Mouse (Mus musculus) heart, embryonic 16.5 days (tissue): Measurements from ENCODE around the gene Rbks. TPM values are rescaled to one million over a fixed set of nuclear protein-coding genes. Genes with fewer than 3 reads are reported as not detected.
"Not testable (repeated sequence)": the region's sequence is repeated elsewhere in the genome, so short reads cannot be mapped to it uniquely, and the experiment has no call there.

Source experiments
- ATAC-seq: fragments of 200-750 bp; cut with Nextera tagmentation; replicated peaks from 2 replicates; pipeline ENCODE4 v1.8.0; 2017; ENCODE audit warnings: moderate number of reproducible peaks; ENCODE audit not compliant: insufficient read depth, low FRiP score; ENCODE audit errors: extremely low read depth
- H3K27ac ChIP-seq: fragments of 300-500 bp; sonication (generic); 2 replicates; pipeline ENCODE4 v1.5.1; 2014; ENCODE audit warnings: mild to moderate bottlenecking, low read length, control low read depth, moderate library complexity
- H3K27me3 ChIP-seq: fragments of 300-500 bp; sonication (generic); 2 replicates; pipeline ENCODE4 v1.6.1; 2014; ENCODE audit warnings: low read length, mixed read lengths; ENCODE audit not compliant: control insufficient read depth, insufficient read depth
- H3K36me3 ChIP-seq: fragments of 300-500 bp; sonication (generic); 2 replicates; pipeline ENCODE4 v1.6.1; 2014; ENCODE audit not compliant: control insufficient read depth, insufficient read depth
- H3K4me1 ChIP-seq: fragments of 300-500 bp; sonication (generic); 2 replicates; pipeline ENCODE4 v1.6.1; 2014; ENCODE audit warnings: low read length, mixed read lengths; ENCODE audit not compliant: control insufficient read depth, insufficient read depth
- H3K4me2 ChIP-seq: fragments of 300-500 bp; sonication (generic); 2 replicates; pipeline ENCODE4 v1.6.1; 2014; ENCODE audit warnings: low read depth, mild to moderate bottlenecking, control low read depth, low read length
- H3K4me3 ChIP-seq: fragments of 300-500 bp; sonication (generic); 2 replicates; pipeline ENCODE4 v1.5.1; 2014; ENCODE audit warnings: mild to moderate bottlenecking, control low read depth, low read length
- H3K9ac ChIP-seq: fragments of 300-500 bp; sonication (generic); 2 replicates; pipeline ENCODE4 v1.6.1; 2014; ENCODE audit warnings: low read length, control low read depth
- H3K9me3 ChIP-seq: fragments of 300-500 bp; sonication (generic); replicated peaks from 2 replicates; pipeline ENCODE4 v1.6.1; 2016; ENCODE audit warnings: low read length; ENCODE audit not compliant: control insufficient read depth
- WGBS: fragments of 180-500 bp; shearing (Covaris S2); extraction: QIAGEN DNeasy Blood & Tissue Kit; methylation state at CpG from one replicate; pipeline ENCODE4 v1.1.7; 2014; 5-methylcytosine and 5-hydroxymethylcytosine counted together
- polyA plus RNA-seq: library from polyadenylated mRNA; unstranded; fragments of >200 nt; fragmentation: Nextera tagmentation; extraction: Ambion mirVana; gene quantifications from 2 replicates; pipeline ENCODE4 v1.2.1, GENCODE M21; 2015

The Rbks gene
- polyA plus RNA-seq, 1 experiment from 2014 or later = 5.2 TPM

DNA sequence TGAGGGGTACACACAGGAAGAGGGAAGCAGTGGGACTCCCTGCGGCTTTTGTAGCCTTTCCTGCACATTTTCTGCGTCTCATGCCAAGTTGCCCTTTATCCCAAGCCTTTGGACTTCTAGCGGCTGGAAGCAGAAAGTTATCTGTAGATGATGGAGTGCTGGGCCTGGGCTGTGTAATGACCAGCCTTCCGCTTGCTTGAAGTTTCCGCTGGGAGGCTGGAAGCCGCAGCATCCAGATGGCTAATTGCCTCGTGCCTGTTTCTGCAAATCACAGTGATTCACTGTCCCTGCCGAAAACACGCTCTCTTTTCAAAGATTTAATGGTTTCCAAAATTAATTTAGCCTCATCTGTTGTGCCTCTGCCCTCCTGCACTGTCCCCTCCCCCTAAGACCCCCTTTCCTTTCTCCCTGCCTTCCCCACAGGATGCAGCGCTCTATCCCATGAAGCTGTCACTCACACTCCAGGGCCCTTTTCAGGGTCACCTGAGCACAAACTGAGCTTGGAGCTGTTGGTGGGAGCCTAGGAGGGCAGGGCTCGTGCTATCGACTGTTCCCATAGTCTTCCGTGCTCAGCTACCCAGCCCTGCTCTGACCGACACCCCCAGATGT is 107.6 kb downstream of the Rbks start:
- no peak overlapping the region for H3K4me2 ChIP-seq
- no peak overlapping the region for H3K4me3 ChIP-seq
- ATAC-seq = no peak
- H3K27ac ChIP-seq = no peak overlapping the region
- no peak overlapping the region for H3K9ac ChIP-seq
- H3K36me3 ChIP-seq = no peaks in the 10 kb centered on the region
- WGBS = 74% methylated on average over 14 of the region's 14 CpGs
- no peaks in the 10 kb centered on the region for H3K4me1 ChIP-seq
- H3K9me3 ChIP-seq = 0 out of 2 replicates have a peak, but pooled peaks cover 5% of the 10 kb centered on the region
- no peaks in the 10 kb centered on the region for H3K27me3 ChIP-seq

DNA sequence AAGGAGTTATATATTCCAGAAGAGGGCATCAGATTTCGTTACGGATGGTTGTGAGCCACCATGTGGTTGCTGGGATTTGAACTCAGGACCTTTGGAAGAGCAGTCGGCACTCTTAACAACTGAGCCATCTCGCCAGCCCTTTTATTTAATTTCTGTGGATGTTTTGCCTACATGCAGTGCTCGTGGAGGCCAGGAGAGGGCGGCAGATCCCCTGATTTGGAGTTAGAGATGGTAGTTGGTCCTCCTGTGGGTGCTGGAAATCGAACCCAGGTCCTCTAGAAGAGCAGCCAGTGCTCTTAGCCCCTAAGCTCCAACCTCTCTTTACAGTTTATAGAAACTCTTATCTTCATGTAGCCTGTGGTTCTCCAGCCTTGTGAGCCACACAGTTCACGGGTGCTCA is 108.8 kb downstream of the Rbks start:
- H3K4me3 ChIP-seq, H3K9ac ChIP-seq, H3K9me3 ChIP-seq, H3K4me2 ChIP-seq, H3K27ac ChIP-seq, H3K36me3 ChIP-seq, ATAC-seq, H3K27me3 ChIP-seq, H3K4me1 ChIP-seq: not testable (repeated sequence)
- WGBS = 79% methylated on average over 8 of the region's 8 CpGs

- Histone ChIP-seq H3K27ac (no peak overlapping the region), H3K27me3 (no peaks in the 10 kb centered on the region), H3K9me3 (0 out of 2 replicates have a peak, but pooled peaks cover 5% of the 10 kb centered on the region), H3K36me3 (no peaks in the 10 kb centered on the region), H3K4me2 (no peak overlapping the region), H3K4me3 (no peak overlapping the region), H3K4me1 (no peaks in the 10 kb centered on the region), H3K9ac (no peak overlapping the region)
- whole genome bisulfite sequencing = 77% methylated on average over 2 of the region's 2 CpGs
- ATAC-seq = no peak
Observed at GRCm38 (mm10) chr5:31588016-31588415, 109.4 kb downstream of the Rbks start.

DNA sequence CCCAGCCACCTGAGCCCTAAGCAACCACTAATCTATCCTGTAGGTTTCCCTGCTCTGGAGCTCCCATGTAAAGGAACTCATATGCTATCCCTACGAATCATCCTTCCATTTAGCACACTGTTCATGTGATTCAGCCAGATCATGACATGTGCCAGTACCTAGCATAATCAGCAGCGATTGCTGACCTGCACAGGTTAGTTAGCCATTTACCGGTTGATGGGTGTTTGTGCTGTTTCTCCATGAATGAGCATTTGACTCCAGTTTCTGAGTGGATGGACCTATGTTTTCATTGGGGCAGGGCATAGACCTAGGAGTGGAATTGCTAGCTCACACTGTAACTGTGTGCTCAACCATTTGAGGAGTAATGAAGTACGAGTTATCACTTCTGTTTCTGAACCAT is 111.9 kb downstream of the Rbks start:
- Histone ChIP-seq H3K4me1 (no peaks in the 10 kb centered on the region), H3K27ac (no peak overlapping the region), H3K36me3 (no peaks in the 10 kb centered on the region), H3K9me3 (0 out of 2 replicates have a peak, but pooled peaks cover 5% of the 10 kb centered on the region), H3K9ac (no peak overlapping the region), H3K27me3 (no peaks in the 10 kb centered on the region), H3K4me2 (no peak overlapping the region), H3K4me3 (no peak overlapping the region)
- no peak for ATAC-seq
- WGBS = 88% methylated on average over 4 of the region's 4 CpGs

GRCm38 (mm10) chr5:31583261-31583660 is 114.2 kb downstream of the Rbks start:
- no peak overlapping the region for H3K4me2 ChIP-seq

DNA sequence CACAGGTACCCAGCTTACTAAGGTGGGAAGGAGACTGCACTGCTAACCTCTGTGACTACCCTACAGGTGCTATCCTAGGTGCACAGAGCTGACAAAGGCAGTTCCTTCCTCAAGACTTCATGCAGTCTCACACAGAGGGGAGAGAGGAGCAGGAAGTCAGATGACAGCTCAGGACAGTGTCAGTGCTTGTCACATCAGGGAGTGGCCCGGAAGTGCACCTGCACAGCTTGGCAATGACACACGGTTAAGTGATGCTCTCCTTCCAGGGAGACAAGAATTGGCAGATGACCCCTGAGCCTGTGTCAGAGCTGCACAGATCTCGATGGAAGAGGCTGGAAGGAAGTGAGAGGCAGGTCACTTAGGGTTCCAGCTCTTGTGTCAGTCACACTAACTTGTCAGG is 115.5 kb downstream of the Rbks start:
- 53% methylated on average over 3 of the region's 3 CpGs for WGBS

More at GRCm38 (mm10) chr5:31583261-31583660, 114.2 kb downstream of the Rbks start:
- Histone ChIP-seq H3K36me3 (no peaks in the 10 kb centered on the region), H3K27me3 (no peaks in the 10 kb centered on the region), H3K27ac (no peak overlapping the region), H3K9ac (no peak overlapping the region), H3K9me3 (no peaks in the 10 kb centered on the region), H3K4me3 (no peak overlapping the region), H3K4me1 (no peaks in the 10 kb centered on the region)
- WGBS = 69% methylated on average over 2 of the region's 2 CpGs
- ATAC-seq = no peak

GRCm38 (mm10) chr5:31581263-31581662 is 116.2 kb downstream of the Rbks start:
- ATAC-seq = no peak
- Histone ChIP-seq H3K4me1 (no peaks in the 10 kb centered on the region), H3K27ac (no peak overlapping the region), H3K4me3 (no peak overlapping the region), H3K36me3 (no peaks in the 10 kb centered on the region), H3K4me2 (no peak overlapping the region), H3K9ac (no peak overlapping the region), H3K9me3 (no peaks in the 10 kb centered on the region), H3K27me3 (no peaks in the 10 kb centered on the region)
- 78% methylated on average over 6 of the region's 6 CpGs for WGBS

More for the DNA sequence above, 115.5 kb downstream of the Rbks start:
- Histone ChIP-seq H3K36me3 (no peaks in the 10 kb centered on the region), H3K9me3 (no peaks in the 10 kb centered on the region), H3K4me2 (no peak overlapping the region), H3K27ac (no peak overlapping the region), H3K27me3 (no peaks in the 10 kb centered on the region), H3K4me1 (no peaks in the 10 kb centered on the region), H3K9ac (no peak overlapping the region), H3K4me3 (no peak overlapping the region)
- ATAC-seq = no peak

DNA sequence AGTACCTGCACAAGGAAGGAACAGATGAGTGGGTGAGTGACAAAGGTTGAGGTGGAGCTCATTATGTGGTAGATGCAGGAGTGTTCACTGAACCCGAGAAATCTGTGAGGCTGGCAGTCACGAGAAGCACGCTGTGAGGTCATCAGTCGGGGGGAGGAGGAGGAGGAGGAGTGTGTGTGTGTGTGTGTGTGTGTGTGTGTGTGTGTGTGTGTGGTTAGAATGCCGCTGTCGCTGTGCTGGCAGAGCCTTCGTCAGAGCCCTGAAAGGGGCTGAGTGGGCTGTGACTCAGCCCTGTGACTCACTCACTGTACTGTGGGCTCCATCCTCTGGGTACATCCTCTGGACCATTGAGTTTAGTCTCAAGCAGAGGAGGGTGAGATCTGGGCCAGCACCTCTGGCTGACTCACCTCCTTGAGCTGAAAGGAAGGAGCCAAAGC is 120.9 kb downstream of the Rbks start:
- no peaks in the 10 kb centered on the region for H3K36me3 ChIP-seq
- 55% methylated on average over 7 of the region's 7 CpGs for WGBS
- no peak overlapping the region for H3K4me2 ChIP-seq
- H3K4me3 ChIP-seq = no peak overlapping the region
- H3K27me3 ChIP-seq = no peaks in the 10 kb centered on the region
- H3K27ac ChIP-seq = no peak overlapping the region
- ATAC-seq = no peak; the same call in 1 of the 2 replicates
- no peaks in the 10 kb centered on the region for H3K9me3 ChIP-seq
- peaks cover 5% of the 10 kb centered on the region for H3K4me1 ChIP-seq
- no peak overlapping the region for H3K9ac ChIP-seq
